Mouse (Mus musculus) neural tube, embryonic 11.5 days (tissue): Measurements from ENCODE around the gene Evi2a. TPM values are rescaled to one million over a fixed set of nuclear protein-coding genes. Genes with fewer than 3 reads are reported as not detected.
A peak's percentile ranks its signal among the peaks of the same experiment; 100 is the strongest.

Experiments
- ATAC-seq: fragments of 200-750 bp; cut with Nextera tagmentation; 2 replicates; pipeline ENCODE4 v1.8.0; 2017; ENCODE audit warnings: moderate number of reproducible peaks, mild to moderate bottlenecking, moderate TSS enrichment, moderate library complexity; ENCODE audit not compliant: insufficient read depth, low FRiP score, low TSS enrichment
- DNase-seq: peaks from one replicate; pipeline ENCODE4 v3.0.0-alpha.2; 2015; ENCODE audit warnings: low spot score
- H3K27ac ChIP-seq: fragments of 300-500 bp; sonication (generic); 2 replicates; pipeline ENCODE4 v1.5.1; 2014; ENCODE audit warnings: low read depth, mild to moderate bottlenecking, low read length
- H3K27me3 ChIP-seq: fragments of 300-500 bp; sonication (generic); 2 replicates; pipeline ENCODE4 v1.6.1; 2014; ENCODE audit warnings: mild to moderate bottlenecking, low read length, mixed read lengths; ENCODE audit not compliant: control insufficient read depth, insufficient read depth
- H3K36me3 ChIP-seq: fragments of 300-500 bp; sonication (generic); 2 replicates; pipeline ENCODE4 v1.6.1; 2014; ENCODE audit warnings: mild to moderate bottlenecking, low read length, moderate library complexity, mixed read lengths; ENCODE audit not compliant: control insufficient read depth, insufficient read depth
- H3K4me1 ChIP-seq: fragments of 300-500 bp; sonication (generic); 2 replicates; pipeline ENCODE4 v1.6.1; 2014; ENCODE audit warnings: low read length, mixed read lengths; ENCODE audit not compliant: control insufficient read depth, insufficient read depth
- H3K4me2 ChIP-seq: fragments of 300-500 bp; sonication (generic); 2 replicates; pipeline ENCODE4 v1.6.1; 2014; ENCODE audit warnings: low read depth, mild to moderate bottlenecking, moderate library complexity
- H3K4me3 ChIP-seq: fragments of 300-500 bp; sonication (generic); 2 replicates; pipeline ENCODE4 v1.5.1; 2014; ENCODE audit warnings: low read depth, low read length
- H3K9ac ChIP-seq: fragments of 300-500 bp; sonication (generic); 2 replicates; pipeline ENCODE4 v1.6.1; 2014; ENCODE audit warnings: mild to moderate bottlenecking, low read length
- H3K9me3 ChIP-seq: fragments of 300-500 bp; sonication (generic); 2 replicates; pipeline ENCODE4 v1.6.1; 2016; ENCODE audit warnings: low read length; ENCODE audit not compliant: control insufficient read depth
- WGBS: fragments of 180-500 bp; shearing (Covaris S2); extraction: QIAGEN DNeasy Blood & Tissue Kit; methylation state at CpG from one replicate; pipeline ENCODE4 v1.1.7; 2014; 5-methylcytosine and 5-hydroxymethylcytosine counted together
- polyA plus RNA-seq: library from polyadenylated mRNA; unstranded; fragments of >200 nt; fragmentation: Nextera tagmentation; extraction: Ambion mirVana; gene quantifications from 2 replicates; pipeline ENCODE4 v1.2.1, GENCODE M21; 2014

Evi2a gene
- polyA plus RNA-seq = 2.5 and 2.6 TPM in 2 replicates

DNA sequence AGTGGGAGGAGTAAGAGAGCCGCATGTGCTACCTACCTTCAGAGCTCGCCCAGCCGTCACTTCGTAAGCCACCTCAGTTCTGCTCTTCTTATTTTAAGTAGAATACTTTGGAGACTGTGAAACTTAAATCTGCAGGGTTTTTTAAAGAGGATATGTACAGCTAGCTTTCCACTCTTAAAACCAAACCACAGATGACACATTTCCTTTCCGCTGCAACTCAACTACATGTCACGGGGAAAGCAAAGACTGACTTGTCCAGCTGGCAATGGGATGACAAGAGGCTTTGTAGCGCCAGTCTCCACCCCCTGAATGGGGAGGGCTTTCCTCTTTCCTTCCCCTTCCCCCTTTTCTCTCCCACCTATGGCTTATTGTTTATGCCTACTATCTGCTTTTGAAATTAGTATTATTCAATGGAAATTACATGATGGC, at the start of gene Evi2a, which contains the start of gene Evi2:
Evi2a (minus strand) TSS at position 277 of the 429 bp plus-strand sequence.
Evi2 (minus strand) TSS at position 257 of the 429 bp plus-strand sequence.
- DNase-seq (no peak), ATAC-seq (no peak)
- no peaks in the 10 kb centered on the region for H3K36me3 ChIP-seq
- H3K27ac ChIP-seq = no peak within 1 kb of the TSS
- H3K9me3 ChIP-seq = no peaks in the 10 kb centered on the region
- H3K9ac ChIP-seq = no peak within 1 kb of the TSS
- WGBS = 89% methylated on average over 7 of the region's 7 CpGs
- H3K27me3 ChIP-seq = no peaks in the 10 kb centered on the region
- H3K4me1 ChIP-seq = no peaks in the 10 kb centered on the region
- H3K4me2 ChIP-seq = no peak within 1 kb of the TSS
- H3K4me3 ChIP-seq = no peak within 1 kb of the TSS

GRCm38 (mm10) chr11:79577741-79578140, 47.3 kb upstream of the Evi2a start:
- no peaks in the 10 kb centered on the region for H3K4me1 ChIP-seq
- 61% methylated on average over 5 of the region's 5 CpGs for WGBS
- H3K9ac ChIP-seq = no peak overlapping the region
- DNase-seq (peak; percentile 65), ATAC-seq (no peak)
- no peak overlapping the region for H3K27ac ChIP-seq
- no peak overlapping the region for H3K4me2 ChIP-seq
- H3K36me3 ChIP-seq = peaks cover 2% of the 10 kb centered on the region
- H3K27me3 ChIP-seq = no peaks in the 10 kb centered on the region
- no peaks in the 10 kb centered on the region for H3K9me3 ChIP-seq
- H3K4me3 ChIP-seq = no peak overlapping the region

DNA sequence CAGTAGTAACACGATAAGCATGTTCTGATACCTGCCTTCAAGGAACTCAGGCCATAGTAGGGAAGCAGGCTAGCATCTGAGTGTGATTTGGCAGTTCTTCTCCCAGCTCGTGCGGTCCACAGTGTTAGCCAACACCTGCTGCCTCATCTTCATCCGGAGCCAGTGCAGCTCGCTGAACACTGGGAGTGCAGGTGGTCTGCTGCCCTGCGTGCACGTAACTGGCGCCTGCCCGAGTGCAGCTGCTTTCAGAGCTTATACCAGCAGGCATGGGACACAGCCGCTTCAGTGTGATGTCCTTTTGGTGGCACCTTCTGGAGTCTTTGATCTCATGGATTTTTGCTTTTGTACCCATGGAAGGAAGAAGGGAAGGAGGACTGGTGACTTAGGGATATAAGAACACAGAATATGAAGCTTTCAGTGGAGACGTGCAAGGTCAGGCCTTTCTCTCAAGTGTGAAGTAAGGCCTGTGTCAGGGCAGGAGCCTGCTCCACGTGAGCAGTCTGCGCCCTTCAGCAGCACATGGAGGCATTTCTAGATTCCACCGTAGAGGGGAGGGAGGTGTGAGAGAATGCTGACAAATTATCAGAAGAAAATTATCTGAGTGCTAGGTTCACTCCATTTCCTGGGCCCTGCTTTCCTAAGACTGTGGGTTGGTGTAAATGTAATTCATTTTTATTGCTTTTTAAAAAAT, 45.1 kb upstream of the Evi2a start:
- no peak overlapping the region for H3K27ac ChIP-seq
- DNase-seq = no peak
- H3K36me3 ChIP-seq = peaks cover 2% of the 10 kb centered on the region
- ATAC-seq = no peak
- H3K27me3 ChIP-seq = no peaks in the 10 kb centered on the region
- WGBS = 91% methylated on average over 14 of the region's 14 CpGs
- no peak overlapping the region for H3K9ac ChIP-seq
- H3K4me2 ChIP-seq = no peak overlapping the region
- H3K9me3 ChIP-seq = no peaks in the 10 kb centered on the region
- no peaks in the 10 kb centered on the region for H3K4me1 ChIP-seq
- H3K4me3 ChIP-seq = no peak overlapping the region

DNA sequence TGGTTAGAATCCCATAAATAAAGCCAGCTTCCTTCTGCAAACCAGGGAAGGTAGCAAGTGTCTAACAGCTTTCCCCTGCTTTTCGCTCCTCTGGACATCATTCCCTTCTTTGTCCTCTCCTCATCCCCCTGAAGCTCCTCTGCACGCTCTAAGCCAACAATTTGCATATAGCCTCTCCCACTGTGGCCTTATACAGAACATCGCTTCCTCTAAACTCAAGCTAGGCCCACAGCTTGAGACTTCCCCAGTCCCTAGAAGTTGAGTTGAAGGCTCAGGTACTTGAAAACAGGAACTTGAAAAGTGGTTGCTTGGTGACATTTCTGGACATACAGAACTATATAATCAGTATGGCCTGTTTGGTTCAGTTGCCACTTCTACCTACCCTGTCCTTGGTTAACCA, 43.4 kb upstream of the Evi2a start:
- 78% methylated on average over 3 of the region's 3 CpGs for WGBS
- DNase-seq (no peak), ATAC-seq (no peak)
- no peaks in the 10 kb centered on the region for H3K9me3 ChIP-seq
- H3K4me1 ChIP-seq = no peaks in the 10 kb centered on the region
- H3K4me2 ChIP-seq = no peak overlapping the region
- H3K27me3 ChIP-seq = no peaks in the 10 kb centered on the region
- H3K4me3 ChIP-seq = no peak overlapping the region
- H3K9ac ChIP-seq = no peak overlapping the region
- peaks cover 2% of the 10 kb centered on the region for H3K36me3 ChIP-seq
- H3K27ac ChIP-seq = no peak overlapping the region

- no peak overlapping the region for H3K9ac ChIP-seq
- 80% methylated on average over 2 of the region's 2 CpGs for WGBS
- H3K27ac ChIP-seq = no peak overlapping the region
- H3K9me3 ChIP-seq = no peaks in the 10 kb centered on the region
- H3K4me3 ChIP-seq = no peak overlapping the region
- no peak overlapping the region for H3K4me2 ChIP-seq
- no peak for ATAC-seq
- no peak for DNase-seq
- H3K4me1 ChIP-seq = no peaks in the 10 kb centered on the region
- peaks cover 7% of the 10 kb centered on the region for H3K36me3 ChIP-seq
- H3K27me3 ChIP-seq = no peaks in the 10 kb centered on the region
Measured at GRCm38 (mm10) chr11:79570319-79570718, 39.9 kb upstream of the Evi2a start.

- Histone ChIP-seq H3K9ac (no peak overlapping the region), H3K4me2 (no peak overlapping the region), H3K27ac (no peak overlapping the region), H3K4me1 (no peaks in the 10 kb centered on the region), H3K4me3 (no peak overlapping the region), H3K27me3 (no peaks in the 10 kb centered on the region), H3K36me3 (peaks cover 11% of the 10 kb centered on the region), H3K9me3 (no peaks in the 10 kb centered on the region)
- no peak for DNase-seq
- no peak for ATAC-seq
- WGBS = 88% methylated on average over 11 of the region's 11 CpGs
Measured at GRCm38 (mm10) chr11:79568197-79568911, 37.9 kb upstream of the Evi2a start.

- Histone ChIP-seq H3K36me3 (peaks cover 11% of the 10 kb centered on the region), H3K9me3 (no peaks in the 10 kb centered on the region), H3K9ac (no peak overlapping the region), H3K4me1 (no peaks in the 10 kb centered on the region), H3K27me3 (no peaks in the 10 kb centered on the region), H3K27ac (no peak overlapping the region), H3K4me3 (no peak overlapping the region), H3K4me2 (no peak overlapping the region)
- no peak for DNase-seq
- 66% methylated on average over 1 of the region's 1 CpGs for WGBS
- no peak for ATAC-seq
Measured at GRCm38 (mm10) chr11:79566947-79567346, 36.5 kb upstream of the Evi2a start.

DNA sequence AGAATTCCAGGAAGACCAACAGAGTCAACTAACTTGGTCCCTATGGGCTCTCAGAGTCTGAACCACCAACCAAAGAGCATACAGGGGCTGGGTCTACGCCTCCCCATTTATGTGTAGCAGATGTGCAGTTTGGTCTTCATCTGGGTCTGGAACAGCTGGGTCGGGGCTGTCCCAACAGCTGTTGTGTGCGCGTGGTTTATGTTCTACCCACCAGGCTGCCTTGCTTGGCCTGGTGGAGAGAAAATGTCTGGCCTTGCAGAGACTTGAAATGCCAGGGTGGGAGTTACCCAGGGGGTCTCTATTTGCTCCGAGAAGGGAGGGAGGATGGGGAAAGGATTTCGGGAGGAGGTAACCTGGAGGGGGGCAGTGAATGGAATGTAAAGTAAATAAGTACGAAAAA, 33.1 kb upstream of the Evi2a start:
- H3K27ac ChIP-seq = no peak overlapping the region
- no peaks in the 10 kb centered on the region for H3K27me3 ChIP-seq
- no peak overlapping the region for H3K4me2 ChIP-seq
- ATAC-seq (no peak), DNase-seq (no peak)
- H3K9me3 ChIP-seq = no peaks in the 10 kb centered on the region
- no peaks in the 10 kb centered on the region for H3K4me1 ChIP-seq
- 92% methylated on average over 7 of the region's 7 CpGs for WGBS
- H3K36me3 ChIP-seq = peaks cover 11% of the 10 kb centered on the region
- H3K9ac ChIP-seq = no peak overlapping the region
- H3K4me3 ChIP-seq = no peak overlapping the region

GRCm38 (mm10) chr11:79560536-79560935, 30.1 kb upstream of the Evi2a start:
- Histone ChIP-seq H3K9ac (no peak overlapping the region), H3K27ac (no peak overlapping the region), H3K4me1 (no peaks in the 10 kb centered on the region), H3K4me2 (no peak overlapping the region), H3K9me3 (no peaks in the 10 kb centered on the region), H3K4me3 (no peak overlapping the region), H3K27me3 (no peaks in the 10 kb centered on the region), H3K36me3 (peaks cover 8% of the 10 kb centered on the region; the same call in 1 of the 2 replicates)
- DNase-seq (no peak), ATAC-seq (no peak)
- 88% methylated on average over 4 of the region's 4 CpGs for WGBS
